Mouse (Mus musculus): ENCODE data around the gene Patl1. TPM values are rescaled to one million over a fixed set of nuclear protein-coding genes. Genes with fewer than 3 reads are reported as not detected.
A peak's percentile ranks its signal among the peaks of the same experiment; 100 is the strongest.

Gene Patl1
- polyA plus RNA-seq, 1 experiment from 2014 or later = 8.4 TPM

DNA sequence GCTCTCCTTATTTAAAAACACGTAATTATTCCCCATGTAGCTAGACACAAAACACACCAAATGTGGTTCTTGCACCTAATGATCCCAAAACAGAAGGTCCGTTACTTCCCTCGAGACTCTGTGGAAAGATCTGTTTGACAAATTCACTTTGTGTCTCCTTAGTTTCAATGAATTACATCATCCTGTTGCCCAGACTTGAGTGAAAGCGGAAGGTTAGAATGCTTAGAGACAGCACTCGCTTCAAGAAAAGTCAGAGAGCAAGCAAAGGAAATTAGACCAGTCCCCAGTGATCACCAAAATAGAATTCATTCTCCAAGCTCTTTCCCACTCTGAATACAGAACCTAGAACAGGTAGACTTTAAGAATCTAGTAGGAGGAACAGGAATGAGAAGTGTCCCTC, 45.2 kb downstream of the Patl1 start:
- Histone ChIP-seq H3K4me2 (replicated peaks; ENCODE audit: low read depth) (no peak overlapping the region), H3K27me3 (replicated peaks; ENCODE audit: control insufficient read depth, insufficient read depth, low read length) (no peaks in the 10 kb centered on the region), H3K4me3 (ENCODE audit: low read depth, low read length) (no peak overlapping the region), H3K27ac (ENCODE audit: low read depth, low read length) (no peak overlapping the region), H3K9me3 (ENCODE audit: control insufficient read depth) (no peaks in the 10 kb centered on the region), H3K4me1 (replicated peaks; ENCODE audit: control insufficient read depth, insufficient read depth, low read length) (no peaks in the 10 kb centered on the region), H3K36me3 (ENCODE audit: control insufficient read depth, insufficient read depth) (no peaks in the 10 kb centered on the region), H3K9ac (ENCODE audit: low read depth, low read length) (no peak overlapping the region)
- ATAC-seq = no peak
- no peak for TF ChIP-seq CTCF (IDR thresholded peaks at IDR 0.05; ENCODE audit: low read depth)
- WGBS = 88% methylated on average over 5 of the region's 5 CpGs

- no peak overlapping the region for H3K4me2 ChIP-seq (replicated peaks; ENCODE audit: low read depth)
- no peak overlapping the region for H3K9ac ChIP-seq (ENCODE audit: low read depth, low read length)
- H3K27ac ChIP-seq (ENCODE audit: low read depth, low read length) = no peak overlapping the region
- H3K4me3 ChIP-seq (ENCODE audit: low read depth, low read length) = no peak overlapping the region
- H3K27me3 ChIP-seq (replicated peaks; ENCODE audit: control insufficient read depth, insufficient read depth, low read length) = no peaks in the 10 kb centered on the region
- H3K4me1 ChIP-seq (replicated peaks; ENCODE audit: control insufficient read depth, insufficient read depth, low read length) = no peaks in the 10 kb centered on the region
- WGBS = 71% methylated on average over 8 of the region's 8 CpGs
- H3K36me3 ChIP-seq (ENCODE audit: control insufficient read depth, insufficient read depth) = no peaks in the 10 kb centered on the region
- no peaks in the 10 kb centered on the region for H3K9me3 ChIP-seq (ENCODE audit: control insufficient read depth)
- no peak for TF ChIP-seq CTCF (IDR thresholded peaks at IDR 0.05; ENCODE audit: low read depth)
- no peak for ATAC-seq
Measured at GRCm38 (mm10) chr19:11957846-11958245, 45.6 kb downstream of the Patl1 start.

GRCm38 (mm10) chr19:11964266-11964665, 52.1 kb downstream of the Patl1 start:
- Histone ChIP-seq H3K4me1 (replicated peaks; ENCODE audit: control insufficient read depth, insufficient read depth, low read length) (0 out of 2 replicates have a peak, but pooled peaks cover 7% of the 10 kb centered on the region), H3K27ac (ENCODE audit: low read depth, low read length) (no peak overlapping the region), H3K9me3 (ENCODE audit: control insufficient read depth) (no peaks in the 10 kb centered on the region), H3K4me2 (replicated peaks; ENCODE audit: low read depth) (no peak overlapping the region), H3K9ac (ENCODE audit: low read depth, low read length) (no peak overlapping the region), H3K27me3 (replicated peaks; ENCODE audit: control insufficient read depth, insufficient read depth, low read length) (no peaks in the 10 kb centered on the region), H3K4me3 (ENCODE audit: low read depth, low read length) (no peak overlapping the region), H3K36me3 (ENCODE audit: control insufficient read depth, insufficient read depth) (no peaks in the 10 kb centered on the region)
- WGBS = 91% methylated on average over 1 of the region's 1 CpGs
- ATAC-seq = no peak
- peak; percentile 48 for TF ChIP-seq CTCF (IDR thresholded peaks at IDR 0.05; ENCODE audit: low read depth)

DNA sequence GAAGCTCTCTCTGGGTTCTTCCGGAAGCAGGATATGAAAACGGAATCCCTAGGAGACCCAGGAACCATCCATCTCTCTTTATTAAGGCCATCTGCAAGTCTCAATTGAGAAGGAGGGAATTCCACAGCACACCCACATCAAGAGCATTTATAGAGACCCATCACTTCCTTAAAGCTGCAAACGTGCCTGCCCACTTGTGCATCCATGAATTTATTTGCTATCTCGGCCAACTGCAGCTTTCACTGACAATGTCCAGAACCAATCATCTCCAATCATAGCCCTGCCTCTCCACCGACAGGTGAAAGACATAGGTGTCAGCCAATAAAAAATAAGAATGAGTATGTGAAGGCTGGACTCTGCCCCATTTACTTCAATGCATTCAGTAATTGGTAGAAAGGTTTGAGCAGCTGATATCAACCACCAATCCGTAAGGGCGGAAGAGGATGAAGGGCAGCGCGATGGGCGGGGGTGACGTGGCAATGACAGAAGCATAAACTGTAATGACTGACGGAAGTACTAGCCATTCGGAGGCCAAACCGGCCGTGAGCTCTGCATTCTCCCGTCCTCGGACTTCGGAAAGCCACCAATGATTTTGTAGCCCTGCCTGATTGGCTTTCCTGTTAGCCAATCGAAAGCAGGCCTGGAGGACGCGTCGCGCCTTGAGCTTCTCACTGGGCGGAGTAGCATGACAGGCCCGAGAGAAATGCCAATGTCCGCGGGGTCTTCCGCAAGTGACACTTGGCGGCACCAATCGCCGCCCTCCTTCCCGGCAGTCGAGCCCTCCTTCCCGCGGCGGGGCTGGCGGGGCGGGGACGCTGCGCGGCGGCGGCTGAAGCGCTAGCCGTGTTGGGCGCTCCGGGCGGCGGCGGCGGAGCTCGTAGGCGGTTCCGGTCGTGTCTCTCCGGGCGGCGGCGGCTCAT, 53.1 kb downstream of the Patl1 start, which contains the start of gene Osbp:
Gene Osbp (plus strand): TSS at position 919 of the 920 bp plus-strand sequence.
- no peak for TF ChIP-seq CTCF (IDR thresholded peaks at IDR 0.05; ENCODE audit: low read depth)
- Histone ChIP-seq H3K36me3 (ENCODE audit: control insufficient read depth, insufficient read depth) (no peaks in the 10 kb centered on the region), H3K27ac (ENCODE audit: low read depth, low read length) (peak within 1 kb of the TSS; percentile 95), H3K4me1 (replicated peaks; ENCODE audit: control insufficient read depth, insufficient read depth, low read length) (0 out of 2 replicates have a peak, but pooled peaks cover 7% of the 10 kb centered on the region), H3K9ac (ENCODE audit: low read depth, low read length) (peak within 1 kb of the TSS; percentile 97), H3K27me3 (replicated peaks; ENCODE audit: control insufficient read depth, insufficient read depth, low read length) (no peaks in the 10 kb centered on the region), H3K4me3 (ENCODE audit: low read depth, low read length) (peak within 1 kb of the TSS; percentile 72), H3K4me2 (replicated peaks; ENCODE audit: low read depth) (peak within 1 kb of the TSS; percentile 82), H3K9me3 (ENCODE audit: control insufficient read depth) (no peaks in the 10 kb centered on the region)
- peak; percentile 97 for ATAC-seq
- WGBS = 0% methylated on average over 52 of the region's 59 CpGs

GRCm38 (mm10) chr19:11966201-11966636, 54.0 kb downstream of the Patl1 start:
- no peak for TF ChIP-seq CTCF (IDR thresholded peaks at IDR 0.05; ENCODE audit: low read depth)
- peak overlapping the region; percentile 95 for H3K27ac ChIP-seq (ENCODE audit: low read depth, low read length)

More at GRCm38 (mm10) chr19:11966201-11966636, 54.0 kb downstream of the Patl1 start:
- 0 out of 2 replicates have a peak, but pooled peaks cover 5% of the 10 kb centered on the region for H3K36me3 ChIP-seq (ENCODE audit: control insufficient read depth, insufficient read depth)
- H3K9ac ChIP-seq (ENCODE audit: low read depth, low read length) = peak overlapping the region; percentile 97
- peak overlapping the region; percentile 72 for H3K4me3 ChIP-seq (ENCODE audit: low read depth, low read length)
- H3K4me2 ChIP-seq (replicated peaks; ENCODE audit: low read depth) = peak overlapping the region; percentile 82
- H3K9me3 ChIP-seq (ENCODE audit: control insufficient read depth) = no peaks in the 10 kb centered on the region
- ATAC-seq = 0 out of 2 replicates have a peak, but pooled peaks have one; percentile 0
- WGBS = under 1% methylated on average over 10 of the region's 18 CpGs
- H3K27me3 ChIP-seq (replicated peaks; ENCODE audit: control insufficient read depth, insufficient read depth, low read length) = no peaks in the 10 kb centered on the region
- 0 out of 2 replicates have a peak, but pooled peaks cover 7% of the 10 kb centered on the region for H3K4me1 ChIP-seq (replicated peaks; ENCODE audit: control insufficient read depth, insufficient read depth, low read length)
